Mouse (Mus musculus): ENCODE measurements around the gene Ogfod1.

- TF ChIP-seq EP300 (IDR thresholded peaks at IDR 0.05; ENCODE audit: low read depth) (no peak), CTCF (IDR thresholded peaks at IDR 0.05; ENCODE audit: low read depth) (no peak)
Measured at GRCm38 (mm10) chr8:94110526-94111177, 73.7 kb downstream of the Ogfod1 start.

Measured in heart, postnatal 0 days (tissue).